In genomic region chr3:153835455-153836086, GRCm38 (mm10) we compare ENCODE assay signal across 8 mouse cellular contexts. TPM values are rescaled to one million over a fixed set of nuclear protein-coding genes. Genes with fewer than 3 reads are reported as not detected.
DNase-seq lines count a peak whose midpoint lies in the region; TF ChIP-seq lines count a peak whose summit lies in the region.

No protein-coding gene starts in this region.

- no peak for TF ChIP-seq POLR2A in ES-Bruce4 (IDR thresholded peaks at IDR 0.05; ENCODE audit: insufficient read depth, low read length)
- TF ChIP-seq POLR2A in bone marrow macrophage, adult 2 months (IDR thresholded peaks at IDR 0.05; ENCODE audit: borderline replicate concordance, low read depth, low read length): no peak
- TF ChIP-seq POLR2A in lung, adult 2 months (IDR thresholded peaks at IDR 0.05; ENCODE audit: borderline replicate concordance, extremely low read depth, low read depth, low read length): no peak

- no peak overlapping the region for H3K9ac ChIP-seq in ES-Bruce4 (ENCODE audit: low read depth, poor library complexity, severe bottlenecking)

- DNase-seq in forebrain, embryonic 10.5 days (ENCODE audit: extremely low spot score, low spot score): peak; percentile 56
- DNase-seq in heart, postnatal 10 days: peak; percentile 70 to 82
- peak; percentile 29 to 73 for DNase-seq in layer of hippocampus, adult 2 months (ENCODE audit: low spot score in 2 of 2)
- peak; percentile 47 for DNase-seq in lung, adult 2 months
- DNase-seq in retina, postnatal 1 day: peak; percentile 87
- peak; percentile 47 to 56 for DNase-seq in thymus, postnatal 36 days

- no peaks in the 10 kb centered on the region for H3K36me3 ChIP-seq in ES-Bruce4 (ENCODE audit: control insufficient read depth, insufficient read depth, low read length, poor library complexity, severe bottlenecking)
- no peaks in the 10 kb centered on the region for H3K36me3 ChIP-seq in forebrain, embryonic 10.5 days (replicated peaks)

- intact Hi-C loops in heart, postnatal 10 days (cut with DNase I): no loop called here

- H3K4me3 ChIP-seq in ES-Bruce4 (ENCODE audit: low read depth, low read length): no peak overlapping the region
- no peak overlapping the region for H3K4me3 ChIP-seq in bone marrow macrophage, adult 2 months (ENCODE audit: insufficient read depth, low read length)
- H3K4me3 ChIP-seq in forebrain, embryonic 10.5 days: no peak overlapping the region
- no peak overlapping the region for H3K4me3 ChIP-seq in layer of hippocampus, adult 2 months
- no peak overlapping the region for H3K4me3 ChIP-seq in lung, adult 2 months (replicated peaks; ENCODE audit: extremely low read depth, low read depth, low read length)

- WGBS in forebrain, embryonic 10.5 days: 62% methylated on average over 7 of the region's 7 CpGs
- 61% methylated on average over 7 of the region's 7 CpGs for WGBS in lung, adult 2 months

- peak; percentile 92 for TF ChIP-seq CTCF in ES-Bruce4 (IDR thresholded peaks at IDR 0.05; ENCODE audit: low read depth, low read length)
- TF ChIP-seq CTCF in bone marrow macrophage, adult 2 months (IDR thresholded peaks at IDR 0.05; ENCODE audit: low read depth, low read length): peak; percentile 70; the same call in 1 of the 2 replicates
- TF ChIP-seq CTCF in layer of hippocampus, adult 2 months (conservative IDR thresholded peaks at IDR 0.05): peak; percentile 99
- peak; percentile 84 for TF ChIP-seq CTCF in lung, adult 2 months (IDR thresholded peaks at IDR 0.05; ENCODE audit: insufficient read depth, low read length)

- no peaks in the 10 kb centered on the region for H3K27me3 ChIP-seq in ES-Bruce4 (ENCODE audit: control insufficient read depth, insufficient read depth, low read length, poor library complexity, severe bottlenecking)
- H3K27me3 ChIP-seq in forebrain, embryonic 10.5 days (ENCODE audit: poor library complexity, severe bottlenecking): no peaks in the 10 kb centered on the region

- peaks cover 5% of the 10 kb centered on the region for H3K4me1 ChIP-seq in ES-Bruce4 (ENCODE audit: control insufficient read depth, insufficient read depth, low read length)
- no peaks in the 10 kb centered on the region for H3K4me1 ChIP-seq in bone marrow macrophage, adult 2 months (ENCODE audit: control insufficient read depth, insufficient read depth, low read length)
- H3K4me1 ChIP-seq in forebrain, embryonic 10.5 days: peaks cover 5% of the 10 kb centered on the region; the same call in 1 of the 2 replicates
- H3K4me1 ChIP-seq in lung, adult 2 months (ENCODE audit: control insufficient read depth, insufficient read depth, low read length): no peaks in the 10 kb centered on the region

- no peaks in the 10 kb centered on the region for H3K9me3 ChIP-seq in ES-Bruce4 (replicated peaks; ENCODE audit: control insufficient read depth, insufficient read depth, low read length, poor library complexity, severe bottlenecking)
- no peaks in the 10 kb centered on the region for H3K9me3 ChIP-seq in forebrain, embryonic 10.5 days

- H3K27ac ChIP-seq in ES-Bruce4 (ENCODE audit: insufficient read depth, low read length): no peak overlapping the region
- H3K27ac ChIP-seq in bone marrow macrophage, adult 2 months (ENCODE audit: insufficient read depth, low read depth, low read length): no peak overlapping the region
- H3K27ac ChIP-seq in forebrain, embryonic 10.5 days: no peak overlapping the region
- no peak overlapping the region for H3K27ac ChIP-seq in layer of hippocampus, adult 2 months

- TF ChIP-seq EP300 in ES-Bruce4 (IDR thresholded peaks at IDR 0.05; ENCODE audit: insufficient read depth, low read depth, low read length): no peak

RNA-seq across cellular contexts. Expression of gene Asb17, which starts 8.4 kb away (rescaled TPM):
- not detected in 2 replicates for polyA plus RNA-seq in ES-Bruce4 (2011; ENCODE audit: insufficient read depth, insufficient read length, low read depth, missing spikeins)
- polyA plus RNA-seq in bone marrow macrophage, adult 2 months (2012; ENCODE audit: insufficient read depth, insufficient read length, missing spikeins): not detected in 2 replicates
- 0.58 and 0.76 TPM in 2 replicates for polyA plus RNA-seq in forebrain, embryonic 10.5 days (2016; fragmentation: Nextera tagmentation; extraction: Ambion mirVana)
- not detected for total RNA-seq in heart, postnatal 10 days (2021)
- not detected for total RNA-seq in layer of hippocampus, adult 2 months (2021)
- polyA plus RNA-seq in lung, adult 2 months (2012; rRNA removed): not detected in 2 replicates
